Mouse (Mus musculus): ENCODE data around the gene Card10.

- no peak for TF ChIP-seq POLR2A (IDR thresholded peaks at IDR 0.05; ENCODE audit: borderline replicate concordance, insufficient read depth, low read length)
- no peak for TF ChIP-seq CTCF (IDR thresholded peaks at IDR 0.05; ENCODE audit: borderline replicate concordance, insufficient read depth, low read depth, low read length)
Observed at GRCm38 (mm10) chr15:78788042-78788441, 14.8 kb downstream of the Card10 start.

All from cerebellum, adult 2 months (tissue).